Mouse (Mus musculus): Measurements from ENCODE around the gene Schip1. TPM values are rescaled to one million over a fixed set of nuclear protein-coding genes. Genes with fewer than 3 reads are reported as not detected.

The Schip1 gene
- polyA plus RNA-seq, 1 experiment from 2014 or later: 27.6 TPM

DNA sequence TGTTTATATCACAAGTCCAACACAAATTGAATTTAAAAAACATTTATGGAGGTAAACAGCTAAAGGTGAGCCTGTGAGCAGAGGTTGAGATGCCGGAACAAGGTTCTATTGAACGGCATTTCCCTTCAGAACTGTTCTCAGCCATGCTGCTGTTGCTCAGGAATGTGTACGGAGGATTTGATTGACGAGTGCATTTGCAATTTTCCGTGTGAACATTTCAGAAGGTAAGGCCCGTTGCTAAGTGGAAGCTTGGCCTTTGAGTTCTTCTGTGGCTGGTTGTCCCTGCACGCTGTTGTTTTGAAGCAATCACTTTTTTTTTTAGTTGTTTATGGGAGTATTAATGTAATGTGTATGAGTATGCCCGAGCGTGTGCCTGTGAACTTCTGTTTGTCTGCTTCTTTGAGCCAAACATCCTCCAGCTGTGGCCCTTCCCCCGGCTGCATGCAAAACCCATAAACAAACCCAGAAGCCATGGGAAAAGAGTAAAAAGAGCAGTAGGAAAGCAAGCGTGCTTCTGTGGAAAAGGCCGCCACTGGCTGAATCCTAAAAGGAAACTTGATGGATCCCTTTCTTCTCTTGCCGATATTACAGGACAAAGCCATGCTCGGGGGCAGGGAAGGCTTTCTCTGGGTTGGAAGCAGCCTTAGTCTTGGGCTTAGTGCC is 518.6 kb downstream of the Schip1 start:
- Histone ChIP-seq H3K27me3 (ENCODE audit: control insufficient read depth, insufficient read depth, low read length) (no peaks in the 10 kb centered on the region), H3K36me3 (ENCODE audit: control insufficient read depth, insufficient read depth, low read length) (no peaks in the 10 kb centered on the region), H3K4me3 (ENCODE audit: low read depth, low read length) (no peak overlapping the region; the same call in 1 of the 2 replicates), H3K4me2 (replicated peaks; ENCODE audit: low read depth) (peak overlapping the region; percentile 41), H3K9me3 (ENCODE audit: control insufficient read depth, low read length) (no peaks in the 10 kb centered on the region), H3K4me1 (replicated peaks; ENCODE audit: control insufficient read depth, insufficient read depth) (peaks cover 3% of the 10 kb centered on the region), H3K9ac (ENCODE audit: low read length) (no peak overlapping the region), H3K27ac (replicated peaks) (peak overlapping the region; percentile 56)
- TF ChIP-seq EP300 (optimal IDR thresholded peaks at IDR 0.05): no peak
- no peak for TF ChIP-seq CTCF (IDR thresholded peaks at IDR 0.05; ENCODE audit: low read depth)
- WGBS: 17% methylated on average over 14 of the region's 14 CpGs
- ATAC-seq (ENCODE audit: low FRiP score, low TSS enrichment) (no peak), DNase-seq (ENCODE audit: low spot score) (no peak)

DNA sequence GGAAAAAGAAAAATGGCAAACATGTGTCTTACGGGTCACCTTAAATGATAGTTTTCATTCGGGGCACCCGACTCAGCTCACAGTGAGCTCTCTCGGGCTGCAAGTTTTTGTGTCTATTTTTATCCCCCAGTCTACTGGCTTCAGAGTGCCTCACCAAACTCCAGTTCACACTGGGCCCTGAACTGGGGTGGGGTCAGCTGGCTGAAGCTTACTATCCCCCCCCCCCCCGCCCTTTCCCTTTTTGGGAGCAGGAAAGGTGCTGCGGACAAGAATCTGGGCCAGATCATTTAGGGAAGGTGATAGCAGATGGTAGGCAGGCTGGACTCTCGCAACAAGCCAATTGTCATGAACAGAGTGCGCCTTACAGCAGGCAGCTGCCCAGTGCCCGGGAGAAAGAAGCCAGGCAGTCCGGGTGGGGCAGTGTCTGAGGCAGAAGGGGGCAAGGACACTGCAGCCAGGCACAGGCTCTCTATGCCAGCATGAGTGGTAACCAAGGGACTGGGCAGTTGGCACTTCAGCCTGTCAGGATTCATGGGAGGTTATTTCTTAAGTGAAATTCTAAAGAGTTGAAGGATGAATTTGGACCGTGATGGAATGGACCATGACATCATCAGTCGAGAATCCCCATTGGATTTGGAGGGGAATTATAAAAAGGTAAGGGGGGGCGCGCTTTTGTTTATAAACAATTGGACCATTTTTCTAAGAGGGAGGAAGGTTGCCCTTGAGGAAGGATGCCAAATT is 519.3 kb downstream of the Schip1 start:
- H3K36me3 ChIP-seq (ENCODE audit: control insufficient read depth, insufficient read depth, low read length): no peaks in the 10 kb centered on the region
- no peak overlapping the region for H3K9ac ChIP-seq (ENCODE audit: low read length)
- DNase-seq (ENCODE audit: low spot score): no peak
- H3K27me3 ChIP-seq (ENCODE audit: control insufficient read depth, insufficient read depth, low read length): no peaks in the 10 kb centered on the region
- TF ChIP-seq EP300 (optimal IDR thresholded peaks at IDR 0.05) (no peak), CTCF (IDR thresholded peaks at IDR 0.05; ENCODE audit: low read depth) (no peak)
- ATAC-seq (ENCODE audit: low FRiP score, low TSS enrichment): no peak
- peaks cover 3% of the 10 kb centered on the region for H3K4me1 ChIP-seq (replicated peaks; ENCODE audit: control insufficient read depth, insufficient read depth)
- H3K4me2 ChIP-seq (replicated peaks; ENCODE audit: low read depth): peak overlapping the region; percentile 41; the same call in 1 of the 2 replicates
- no peak overlapping the region; the same call in 1 of the 2 replicates for H3K4me3 ChIP-seq (ENCODE audit: low read depth, low read length)
- H3K27ac ChIP-seq (replicated peaks): peak overlapping the region; percentile 56
- no peaks in the 10 kb centered on the region for H3K9me3 ChIP-seq (ENCODE audit: control insufficient read depth, low read length)
- WGBS: 49% methylated on average over 14 of the region's 14 CpGs

DNA sequence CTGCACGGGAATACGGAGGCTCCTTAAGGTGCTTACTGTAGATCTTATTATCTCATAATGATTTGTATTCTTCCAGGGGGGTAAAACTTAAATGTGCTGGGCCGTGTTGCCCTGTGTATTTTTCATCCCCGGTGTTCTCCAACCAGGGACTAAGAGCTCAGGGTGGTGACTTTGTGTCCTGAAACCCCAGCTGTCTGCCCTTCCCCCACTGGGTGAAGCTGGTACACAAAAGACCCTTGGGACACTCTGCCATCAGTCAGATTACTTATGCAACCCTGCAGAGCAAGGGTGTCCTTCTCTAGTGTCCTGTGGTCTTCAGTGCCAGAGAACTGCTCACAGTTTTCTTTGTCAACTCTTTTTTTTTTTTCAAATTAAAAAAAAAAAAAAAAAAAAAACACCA is 520.6 kb downstream of the Schip1 start:
- H3K4me2 ChIP-seq (replicated peaks; ENCODE audit: low read depth): no peak overlapping the region
- TF ChIP-seq EP300 (optimal IDR thresholded peaks at IDR 0.05) (no peak), CTCF (IDR thresholded peaks at IDR 0.05; ENCODE audit: low read depth) (no peak)
- H3K4me3 ChIP-seq (ENCODE audit: low read depth, low read length): no peak overlapping the region
- H3K9ac ChIP-seq (ENCODE audit: low read length): no peak overlapping the region
- H3K9me3 ChIP-seq (ENCODE audit: control insufficient read depth, low read length): no peaks in the 10 kb centered on the region
- H3K36me3 ChIP-seq (ENCODE audit: control insufficient read depth, insufficient read depth, low read length): no peaks in the 10 kb centered on the region
- ATAC-seq (ENCODE audit: low FRiP score, low TSS enrichment) (no peak), DNase-seq (ENCODE audit: low spot score) (no peak)
- 78% methylated on average over 4 of the region's 4 CpGs for WGBS
- H3K27me3 ChIP-seq (ENCODE audit: control insufficient read depth, insufficient read depth, low read length): no peaks in the 10 kb centered on the region
- no peak overlapping the region for H3K27ac ChIP-seq (replicated peaks)
- peaks cover 3% of the 10 kb centered on the region for H3K4me1 ChIP-seq (replicated peaks; ENCODE audit: control insufficient read depth, insufficient read depth)

DNA sequence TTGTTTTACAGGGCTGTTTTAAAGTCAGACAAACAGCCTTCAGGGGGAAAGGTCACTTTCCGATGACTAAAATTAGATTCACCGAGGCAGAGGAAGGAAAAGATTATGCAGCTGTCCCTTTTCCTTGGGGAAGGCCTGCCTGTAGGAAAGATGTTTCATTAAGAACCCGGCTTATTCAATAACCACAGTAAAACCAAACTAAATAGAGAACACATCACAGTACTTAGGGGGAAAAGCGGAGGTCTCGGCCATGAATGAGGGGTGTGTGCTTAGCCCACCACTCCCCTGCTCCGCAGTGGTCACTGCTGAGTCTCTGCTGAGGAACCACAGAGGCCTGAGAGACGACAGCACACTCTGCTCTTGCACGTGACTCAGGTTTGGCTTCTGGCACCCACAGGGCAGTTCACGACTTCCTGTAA is 522.1 kb downstream of the Schip1 start:
- H3K36me3 ChIP-seq (ENCODE audit: control insufficient read depth, insufficient read depth, low read length): no peaks in the 10 kb centered on the region
- H3K9me3 ChIP-seq (ENCODE audit: control insufficient read depth, low read length): no peaks in the 10 kb centered on the region
- peaks cover 3% of the 10 kb centered on the region for H3K4me1 ChIP-seq (replicated peaks; ENCODE audit: control insufficient read depth, insufficient read depth)
- no peak overlapping the region for H3K9ac ChIP-seq (ENCODE audit: low read length)
- TF ChIP-seq EP300 (optimal IDR thresholded peaks at IDR 0.05): no peak
- TF ChIP-seq CTCF (IDR thresholded peaks at IDR 0.05; ENCODE audit: low read depth): no peak
- 47% methylated on average over 9 of the region's 9 CpGs for WGBS
- no peak overlapping the region for H3K27ac ChIP-seq (replicated peaks)
- no peak for DNase-seq (ENCODE audit: low spot score)
- no peaks in the 10 kb centered on the region for H3K27me3 ChIP-seq (ENCODE audit: control insufficient read depth, insufficient read depth, low read length)
- no peak overlapping the region for H3K4me2 ChIP-seq (replicated peaks; ENCODE audit: low read depth)
- no peak for ATAC-seq (ENCODE audit: low FRiP score, low TSS enrichment)
- H3K4me3 ChIP-seq (ENCODE audit: low read depth, low read length): no peak overlapping the region

DNA sequence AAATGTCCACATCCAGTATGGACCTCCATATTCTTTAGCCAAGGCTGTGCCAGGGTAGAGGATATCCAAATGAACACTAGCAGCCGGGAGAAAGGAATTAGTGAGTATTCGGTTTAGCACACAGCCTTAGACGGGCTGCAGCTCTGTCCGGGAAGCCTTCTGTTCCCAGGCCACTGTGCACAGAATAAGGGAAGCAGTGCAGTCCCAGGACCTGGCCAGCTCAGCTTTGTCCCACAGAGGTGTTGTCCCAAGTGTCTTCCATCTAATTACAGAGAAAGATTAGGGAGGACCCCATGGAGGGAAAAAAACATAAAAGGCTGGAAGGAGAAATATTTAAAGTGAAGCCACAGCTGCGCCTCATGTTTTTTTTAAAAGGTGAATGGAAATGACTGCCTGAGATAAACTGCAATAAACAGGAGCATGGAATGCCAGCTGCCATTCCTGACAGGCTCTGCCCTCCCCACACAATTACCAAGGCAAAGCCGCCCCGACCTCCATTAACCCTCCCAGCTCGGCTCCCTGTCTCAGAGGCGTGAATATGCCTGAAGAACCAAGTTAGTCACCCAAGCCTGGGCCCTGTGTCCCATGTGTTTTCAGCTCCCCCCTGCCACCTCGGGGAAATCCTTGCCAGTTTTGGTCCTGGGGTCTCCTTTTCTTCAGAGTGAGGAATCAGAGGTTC is 523.1 kb downstream of the Schip1 start:
- H3K27me3 ChIP-seq (ENCODE audit: control insufficient read depth, insufficient read depth, low read length): no peaks in the 10 kb centered on the region
- no peak overlapping the region for H3K4me3 ChIP-seq (ENCODE audit: low read depth, low read length)
- no peak overlapping the region for H3K27ac ChIP-seq (replicated peaks)
- WGBS: 73% methylated on average over 10 of the region's 10 CpGs
- H3K36me3 ChIP-seq (ENCODE audit: control insufficient read depth, insufficient read depth, low read length): no peaks in the 10 kb centered on the region
- no peaks in the 10 kb centered on the region for H3K9me3 ChIP-seq (ENCODE audit: control insufficient read depth, low read length)
- no peak overlapping the region for H3K9ac ChIP-seq (ENCODE audit: low read length)
- DNase-seq (ENCODE audit: low spot score): no peak
- ATAC-seq (ENCODE audit: low FRiP score, low TSS enrichment): no peak
- no peak for TF ChIP-seq EP300 (optimal IDR thresholded peaks at IDR 0.05)
- TF ChIP-seq CTCF (IDR thresholded peaks at IDR 0.05; ENCODE audit: low read depth): no peak
- H3K4me2 ChIP-seq (replicated peaks; ENCODE audit: low read depth): no peak overlapping the region
- H3K4me1 ChIP-seq (replicated peaks; ENCODE audit: control insufficient read depth, insufficient read depth): peaks cover under 1% of the 10 kb centered on the region

Data from stomach, postnatal 0 days (tissue).